Mouse (Mus musculus) urinary bladder, adult 18-20 months (tissue): ENCODE measurements around the gene Auh.

Experiments used
- DNase-seq, 2 experiments: peaks; one replicate each; pipeline ENCODE4 v3.0.0; 2022; ENCODE audit warnings: low spot score in 2 of 2, mixed read lengths in 2 of 2

Auh gene

DNA sequence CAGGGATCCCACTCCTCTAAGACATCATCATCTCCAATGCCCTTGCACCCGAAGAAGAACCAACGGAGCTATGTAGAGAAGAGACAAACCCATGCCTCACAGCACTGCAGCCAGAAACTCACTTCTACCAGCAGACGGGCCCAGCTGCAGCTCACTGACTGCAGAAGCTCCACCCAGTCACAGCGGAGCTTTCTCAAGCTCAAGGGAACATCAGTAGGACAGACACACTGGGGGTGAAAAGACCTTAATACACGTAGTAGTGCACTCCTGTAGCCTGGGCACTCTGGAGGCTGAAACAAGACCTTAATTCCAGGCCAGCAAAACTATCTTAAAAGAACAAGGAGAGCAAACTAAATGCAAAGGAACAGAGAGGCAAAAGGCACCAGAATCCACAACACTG lies 5.0 kb downstream of the Auh start:
- DNase-seq, result no peak

DNA sequence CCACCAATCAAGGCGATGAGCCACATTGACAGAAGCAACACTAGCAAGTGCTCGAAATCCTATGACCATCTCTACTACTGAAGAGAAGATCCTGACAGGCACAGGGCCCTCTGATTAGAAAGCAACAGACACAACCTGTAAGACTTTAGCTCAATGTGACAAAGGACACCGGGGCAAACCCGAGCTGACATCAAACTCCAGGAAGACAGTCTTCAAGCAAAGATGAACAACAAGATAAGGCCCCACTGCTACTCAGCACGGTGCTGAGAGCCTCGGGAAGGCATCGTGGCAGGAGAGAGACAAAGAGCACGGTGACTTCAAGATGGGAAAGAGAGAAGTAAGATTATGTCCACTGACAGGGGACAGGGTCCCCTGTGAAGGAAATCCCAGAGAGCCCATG lies 7.5 kb downstream of the Auh start:
- DNase-seq, result no peak

DNA sequence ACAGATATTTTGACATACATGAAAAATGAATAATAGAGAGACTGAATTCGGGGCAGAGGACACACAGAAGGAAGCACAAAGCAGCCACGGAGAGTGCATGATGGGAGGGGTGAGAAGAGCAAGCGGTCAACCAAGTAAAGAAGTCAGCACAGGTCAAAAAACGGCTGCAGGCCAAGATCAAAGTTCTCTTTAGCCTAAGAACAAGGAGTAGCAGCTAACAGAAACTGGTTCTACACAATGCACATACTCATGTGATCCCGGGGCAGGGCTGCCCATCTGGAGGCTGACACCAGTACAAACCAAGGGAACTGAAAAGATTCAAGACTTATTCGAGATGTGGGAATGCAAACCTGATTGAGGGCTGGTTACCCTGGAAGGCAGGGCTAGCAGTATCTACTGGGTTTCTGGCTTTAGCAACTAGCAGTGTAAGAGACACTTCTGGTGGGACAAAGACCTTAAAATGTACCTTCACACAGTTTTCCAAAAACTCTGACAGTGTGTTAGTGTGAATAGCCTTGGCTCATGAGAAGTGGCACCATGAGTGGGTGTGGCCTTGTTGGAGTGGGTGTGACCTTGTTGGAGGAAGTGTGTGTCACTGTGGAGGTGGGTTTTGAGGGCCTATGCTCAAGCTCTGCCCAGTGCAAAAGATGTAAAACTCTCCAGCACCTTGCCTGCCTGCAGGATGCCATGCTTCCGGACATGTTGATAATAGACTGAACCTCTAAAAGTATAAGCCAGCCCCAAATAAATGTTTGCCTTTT lies 8.2 kb downstream of the Auh start:
- DNase-seq, result no peak

DNA sequence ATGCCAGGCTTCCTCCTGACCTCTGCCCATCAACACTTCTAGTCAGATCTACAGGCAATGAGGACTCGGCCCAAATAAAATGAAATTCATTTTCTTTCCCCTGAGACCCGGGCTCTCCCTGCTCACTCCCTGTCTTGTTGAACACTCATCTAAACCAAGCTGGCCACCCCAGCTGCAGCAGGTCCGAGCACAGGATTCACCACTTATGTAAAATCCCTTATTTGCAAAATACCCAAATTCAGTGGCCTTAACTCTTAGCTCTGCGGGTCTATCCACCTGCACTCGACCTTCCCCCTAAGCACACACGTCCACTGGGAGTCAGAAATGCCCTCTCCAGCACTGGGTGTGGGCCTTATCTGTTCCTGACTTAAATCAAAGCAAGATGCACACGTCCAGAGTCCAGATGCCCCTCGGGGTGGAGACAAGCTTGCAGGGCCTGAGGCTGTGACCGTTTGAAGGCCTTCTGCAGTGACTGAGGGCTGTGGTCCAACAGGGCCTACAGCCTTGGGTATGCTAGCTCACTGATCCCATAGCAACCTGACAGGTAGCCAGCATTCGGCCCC lies 9.6 kb downstream of the Auh start:
- no peak for DNase-seq

DNA sequence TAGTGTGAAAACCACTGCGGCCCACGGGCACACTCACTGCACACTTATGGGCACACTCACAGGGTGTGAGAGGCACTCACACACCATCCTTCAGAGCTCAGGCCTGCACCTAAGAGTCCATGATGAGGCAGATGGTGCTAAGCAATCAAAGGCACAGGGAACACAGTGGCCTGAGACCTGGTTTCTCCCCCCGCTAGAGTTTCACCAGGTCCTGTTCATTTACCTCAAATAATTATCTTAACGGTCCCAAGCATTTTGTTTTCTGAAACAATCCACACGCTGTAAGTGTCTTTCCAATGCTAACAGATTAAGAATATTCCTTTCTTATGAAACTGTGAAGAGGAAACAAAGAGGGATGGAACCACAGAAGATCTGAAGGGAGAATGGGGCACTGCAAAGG lies 11.1 kb downstream of the Auh start:
- no peak for DNase-seq

DNA sequence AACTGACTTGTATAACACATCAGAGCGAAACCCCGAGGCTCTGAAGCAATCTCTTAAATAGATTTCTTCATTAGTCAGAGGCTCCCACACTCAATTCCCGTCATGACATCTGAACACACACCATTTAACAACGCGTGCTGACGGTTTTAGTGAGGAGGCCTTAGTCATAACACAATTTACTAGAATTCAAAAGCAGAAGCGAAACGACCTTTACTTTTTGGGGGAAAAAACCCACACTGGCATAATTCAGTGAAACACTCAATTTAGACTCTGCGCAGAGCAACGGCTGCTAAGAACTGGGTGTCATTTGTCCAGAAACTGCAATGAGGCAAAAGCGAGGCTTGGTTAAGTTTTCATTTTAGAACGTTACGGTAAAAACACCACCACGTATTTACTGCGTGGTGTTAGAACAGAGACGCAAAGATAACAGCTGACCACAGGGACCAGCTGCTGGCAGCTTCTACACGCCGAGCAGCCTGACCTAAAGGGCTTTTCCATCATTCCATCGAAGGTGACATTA lies 14.8 kb downstream of the Auh start:
- no peak for DNase-seq

DNA sequence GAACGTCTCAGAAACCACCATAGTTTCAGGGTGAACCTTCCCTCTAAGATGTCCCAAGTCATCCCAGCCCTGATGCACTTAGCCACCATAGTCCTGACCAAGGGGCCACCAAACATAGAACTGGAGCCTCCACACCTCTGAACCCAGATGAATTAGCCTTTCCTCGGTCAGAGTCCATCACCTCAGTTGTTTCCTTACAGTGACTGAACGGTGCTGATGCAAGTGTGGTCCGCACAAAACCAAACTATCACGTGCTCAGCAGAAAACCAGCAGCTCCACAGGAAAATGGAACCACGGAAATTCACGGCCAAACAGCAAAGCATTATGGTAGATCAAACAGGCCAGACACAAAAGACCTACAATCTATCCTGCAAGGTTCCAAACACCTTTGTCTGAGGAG lies 15.6 kb downstream of the Auh start:
- DNase-seq, result no peak

DNA sequence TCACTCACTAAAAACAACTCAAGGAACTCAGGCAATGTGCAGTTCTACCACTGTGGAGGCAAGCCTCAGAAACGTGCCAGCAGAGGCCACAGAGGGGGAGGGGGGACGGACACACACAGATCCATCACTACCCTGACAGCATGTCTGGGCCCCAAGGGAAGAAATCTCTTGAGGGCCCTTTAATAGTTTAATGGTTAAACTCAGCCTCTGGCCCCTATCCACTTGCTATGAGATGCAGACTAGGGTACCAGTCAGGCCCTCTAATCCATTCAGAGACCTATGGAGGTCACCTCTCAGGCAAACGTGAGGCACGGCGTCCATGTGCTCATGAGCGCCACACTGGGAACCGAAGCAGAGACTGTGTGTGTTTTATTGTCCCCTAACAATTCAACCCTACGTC lies 17.0 kb downstream of the Auh start:
- no peak for DNase-seq

DNA sequence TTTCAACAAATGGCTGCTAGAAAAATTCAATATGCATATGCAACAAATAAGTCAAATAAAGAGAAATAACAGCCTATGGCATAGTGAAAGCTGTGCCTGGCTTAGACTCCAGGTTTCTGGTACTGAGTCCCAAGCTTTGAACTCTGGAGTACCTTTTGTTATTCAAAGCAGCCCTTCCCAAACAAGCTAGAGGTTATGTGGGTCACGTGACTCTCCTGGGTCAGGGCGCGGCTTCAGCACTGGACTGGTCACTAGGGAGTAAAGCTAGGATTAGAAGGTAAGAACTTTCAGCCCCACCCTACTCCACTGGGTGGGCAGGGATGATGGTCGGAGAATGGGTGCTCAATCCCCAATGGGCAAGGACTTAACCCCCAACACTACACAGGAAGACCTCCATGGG lies 18.2 kb downstream of the Auh start:
- DNase-seq, result no peak

DNA sequence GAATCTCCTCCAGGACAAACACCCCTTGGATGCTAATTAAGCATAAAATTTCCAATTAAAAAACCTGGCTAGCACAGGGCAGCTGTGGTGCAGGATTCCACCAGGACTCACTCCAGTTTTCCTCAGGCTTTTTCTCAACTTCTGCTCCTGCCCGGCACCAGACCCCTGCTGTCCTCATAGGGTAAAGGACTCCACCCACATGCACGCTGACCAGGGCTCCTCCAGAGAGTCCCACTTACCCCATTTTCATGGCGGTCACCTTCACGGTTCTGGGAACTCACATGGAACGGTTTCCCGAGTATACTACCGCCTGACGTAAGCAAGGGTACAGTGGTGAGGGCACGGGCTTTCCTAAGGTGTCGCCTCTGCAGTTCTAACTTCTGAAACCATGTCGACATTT lies 23.2 kb downstream of the Auh start:
- DNase-seq, result no peak

DNA sequence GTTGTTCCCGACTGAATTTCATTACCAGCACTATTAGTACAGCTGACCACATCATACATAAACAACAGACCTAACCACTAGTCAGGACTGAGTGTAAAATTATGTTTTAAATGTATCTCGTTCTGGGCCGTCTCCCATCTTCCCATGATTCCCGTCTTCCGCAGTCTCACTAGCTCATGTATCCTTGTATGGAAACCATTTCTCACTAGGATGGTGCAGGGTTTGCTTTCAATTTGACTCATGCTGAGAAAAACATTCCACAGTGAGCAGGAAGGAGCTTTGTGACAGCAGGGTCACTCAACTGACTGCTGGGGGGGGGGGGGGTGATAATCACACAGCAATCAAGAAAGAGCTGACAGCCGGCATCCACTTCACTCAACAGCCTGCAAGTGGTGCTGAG lies 25.3 kb downstream of the Auh start:
- no peak for DNase-seq

DNA sequence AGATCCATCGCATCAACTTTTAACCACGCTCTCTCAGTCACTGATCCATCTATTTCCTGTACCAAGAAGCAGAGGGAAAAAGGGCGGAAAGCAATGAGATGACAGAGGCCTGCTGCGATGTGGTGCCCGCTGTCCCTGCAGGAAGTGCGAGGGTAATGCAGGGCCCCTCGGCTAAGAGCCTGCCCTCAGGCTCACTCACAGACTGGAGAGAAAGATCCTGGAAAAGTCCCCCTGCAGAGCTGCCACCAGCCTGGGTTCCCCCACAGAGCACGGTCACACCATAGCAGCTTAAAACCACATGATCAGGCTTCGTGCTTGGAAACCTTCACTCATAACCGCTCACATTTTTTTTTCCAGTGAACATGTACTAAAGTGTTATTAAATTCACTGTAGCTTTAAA lies 25.7 kb downstream of the Auh start:
- DNase-seq, result no peak

DNA sequence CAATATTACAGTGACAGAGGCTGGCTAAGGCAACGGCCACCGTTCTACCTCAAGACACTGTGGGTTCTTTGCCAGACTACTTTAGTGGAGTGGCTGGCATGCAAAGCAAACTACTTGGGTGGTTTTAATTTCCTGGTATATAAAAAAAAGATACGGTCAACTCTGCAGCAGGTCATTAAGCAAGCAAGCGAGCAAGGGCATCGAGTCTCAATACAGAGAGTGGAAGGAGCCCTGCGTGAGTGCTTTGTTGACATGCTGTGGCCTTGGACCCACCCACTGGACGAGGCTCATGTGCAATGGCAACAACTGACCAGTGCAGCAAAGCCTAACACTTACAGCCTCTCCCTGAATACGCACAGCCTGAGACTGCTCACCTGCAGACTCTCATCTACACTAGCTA lies 27.0 kb downstream of the Auh start:
- no peak for DNase-seq

DNA sequence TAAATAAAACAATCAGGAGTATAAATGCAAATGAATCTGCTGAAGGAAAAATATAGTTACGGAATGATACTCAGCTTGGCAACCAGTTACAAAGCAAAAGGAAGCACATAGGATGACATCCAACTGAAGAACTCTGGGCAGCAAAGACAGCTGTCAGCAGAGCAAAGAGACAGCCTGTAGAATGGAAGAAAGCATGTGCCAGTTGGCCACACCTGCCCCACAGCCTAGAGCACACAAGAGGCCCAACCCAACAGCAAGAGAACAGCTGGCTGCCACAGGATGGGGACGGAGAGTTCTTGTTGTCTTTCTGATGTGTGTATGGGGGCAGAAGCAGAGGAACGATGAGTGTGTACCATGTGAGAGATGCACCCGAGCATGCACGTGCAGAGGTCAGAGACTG lies 29.8 kb downstream of the Auh start:
- no peak for DNase-seq

DNA sequence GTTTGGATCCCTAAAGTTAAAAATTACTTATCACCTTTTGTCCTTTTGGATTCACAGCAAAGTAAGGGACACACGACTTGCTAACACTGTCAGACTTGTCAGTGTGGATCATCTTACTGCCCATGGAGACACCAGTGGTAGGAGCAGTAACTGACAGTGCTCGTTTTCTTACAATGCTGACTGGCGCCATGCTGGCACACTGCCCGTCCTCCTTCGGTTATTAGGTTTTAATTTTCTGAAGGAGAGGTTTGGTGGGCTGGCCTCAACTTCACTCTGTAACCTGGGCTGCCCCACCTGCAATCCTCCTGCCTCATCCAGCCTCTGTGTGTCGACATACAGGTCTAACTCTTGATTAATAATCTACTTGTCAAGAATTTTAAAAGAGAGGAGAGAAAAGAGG lies 31.7 kb downstream of the Auh start:
- no peak for DNase-seq

DNA sequence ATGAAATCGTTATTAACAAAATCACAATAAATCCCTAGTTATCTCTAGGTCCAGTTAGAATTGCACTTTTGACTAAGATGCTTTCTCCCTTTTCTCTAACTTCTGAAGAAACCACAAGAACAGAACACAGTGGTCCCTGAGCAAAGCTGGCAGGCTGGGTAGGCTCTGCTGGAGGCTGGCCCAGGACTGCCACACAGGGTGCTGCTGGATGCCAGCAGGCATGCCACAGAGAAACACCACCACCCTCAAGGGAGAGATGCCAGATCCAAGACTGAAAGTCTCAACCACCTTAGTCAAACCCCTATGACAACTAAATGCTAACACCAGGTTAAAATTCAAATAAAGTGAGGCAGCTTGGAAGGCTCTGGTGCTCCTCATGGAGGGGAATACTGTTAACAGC lies 36.7 kb downstream of the Auh start:
- no peak for DNase-seq

DNA sequence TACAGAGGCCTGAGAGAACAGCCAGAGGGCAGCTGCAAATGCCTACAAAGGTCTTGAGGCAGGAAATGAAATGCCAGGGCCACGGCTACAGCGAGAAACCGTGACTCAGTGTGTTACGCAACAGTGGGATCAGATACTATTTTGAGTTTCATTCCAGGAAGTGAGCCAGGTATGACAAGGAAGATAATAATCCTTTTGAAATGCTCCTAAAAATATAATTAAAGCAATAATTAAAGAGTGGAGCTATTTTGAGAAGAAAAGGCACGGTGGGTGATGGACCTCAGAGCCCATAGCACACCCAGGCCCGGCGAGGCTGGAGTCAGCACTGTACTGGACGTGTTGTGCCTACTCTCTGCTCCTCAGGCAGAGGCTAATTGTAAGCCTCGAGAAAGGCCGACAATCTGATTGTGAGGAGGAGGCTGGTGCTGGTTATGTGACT lies 37.4 kb downstream of the Auh start:
- peak; percentile 42 to 80 for DNase-seq

DNA sequence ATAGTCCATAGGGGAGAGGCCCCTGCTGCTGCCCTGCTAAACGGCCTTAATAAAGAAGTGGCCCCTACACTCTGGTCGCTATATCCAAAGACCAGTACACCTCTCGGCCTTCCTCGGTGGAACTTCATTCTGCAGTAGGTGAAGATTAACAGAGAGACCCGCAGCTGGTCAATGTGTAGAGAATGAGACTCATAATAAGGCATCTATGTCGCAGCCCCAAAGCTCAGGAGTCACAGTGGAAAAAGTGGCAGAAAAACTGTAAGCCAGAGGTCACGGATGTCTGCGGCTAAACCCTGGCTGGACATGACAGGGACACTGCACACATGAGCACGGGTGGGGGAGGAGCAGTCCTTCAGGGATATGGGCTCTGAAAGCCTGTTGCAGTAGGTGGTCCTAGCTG lies 39.2 kb downstream of the Auh start:
- no peak for DNase-seq

DNA sequence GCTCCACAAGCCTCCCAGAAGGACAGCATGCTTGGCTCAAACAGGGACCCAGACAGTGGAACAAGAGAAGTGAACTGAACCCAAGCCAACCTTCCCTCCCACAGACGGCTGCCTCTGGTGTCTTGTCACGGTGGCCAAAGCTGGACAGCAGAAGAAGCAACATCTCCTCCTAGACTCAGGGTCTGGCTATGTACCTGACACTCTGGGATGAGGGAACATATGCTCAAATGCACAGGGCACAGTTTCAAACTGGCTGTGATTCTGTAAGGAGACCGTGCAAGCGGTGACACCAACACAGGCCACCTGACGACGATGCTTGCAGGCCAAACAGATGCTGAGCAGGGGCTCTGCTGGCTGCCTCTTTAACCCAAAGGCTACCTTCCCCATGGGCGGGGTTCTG lies 42.7 kb downstream of the Auh start:
- DNase-seq, result no peak

DNA sequence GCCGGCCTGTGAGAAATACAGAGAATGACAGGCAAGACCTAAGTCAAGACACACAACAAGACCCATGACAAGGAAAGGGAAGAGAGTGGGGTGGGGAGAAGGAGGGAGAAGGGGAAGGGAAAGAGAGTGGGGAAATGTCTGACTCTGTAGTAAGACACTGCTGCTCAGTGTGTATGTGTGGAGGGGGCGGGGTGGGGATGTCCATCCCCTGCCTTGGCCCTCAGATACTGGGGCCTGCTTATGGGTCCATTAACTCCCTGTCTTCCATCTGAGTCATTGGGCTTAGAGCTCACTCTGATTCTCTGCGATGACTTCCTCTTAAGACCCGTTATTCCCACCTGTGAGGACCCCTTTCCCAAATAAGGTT lies 45.5 kb downstream of the Auh start:
- DNase-seq, result no peak

DNA sequence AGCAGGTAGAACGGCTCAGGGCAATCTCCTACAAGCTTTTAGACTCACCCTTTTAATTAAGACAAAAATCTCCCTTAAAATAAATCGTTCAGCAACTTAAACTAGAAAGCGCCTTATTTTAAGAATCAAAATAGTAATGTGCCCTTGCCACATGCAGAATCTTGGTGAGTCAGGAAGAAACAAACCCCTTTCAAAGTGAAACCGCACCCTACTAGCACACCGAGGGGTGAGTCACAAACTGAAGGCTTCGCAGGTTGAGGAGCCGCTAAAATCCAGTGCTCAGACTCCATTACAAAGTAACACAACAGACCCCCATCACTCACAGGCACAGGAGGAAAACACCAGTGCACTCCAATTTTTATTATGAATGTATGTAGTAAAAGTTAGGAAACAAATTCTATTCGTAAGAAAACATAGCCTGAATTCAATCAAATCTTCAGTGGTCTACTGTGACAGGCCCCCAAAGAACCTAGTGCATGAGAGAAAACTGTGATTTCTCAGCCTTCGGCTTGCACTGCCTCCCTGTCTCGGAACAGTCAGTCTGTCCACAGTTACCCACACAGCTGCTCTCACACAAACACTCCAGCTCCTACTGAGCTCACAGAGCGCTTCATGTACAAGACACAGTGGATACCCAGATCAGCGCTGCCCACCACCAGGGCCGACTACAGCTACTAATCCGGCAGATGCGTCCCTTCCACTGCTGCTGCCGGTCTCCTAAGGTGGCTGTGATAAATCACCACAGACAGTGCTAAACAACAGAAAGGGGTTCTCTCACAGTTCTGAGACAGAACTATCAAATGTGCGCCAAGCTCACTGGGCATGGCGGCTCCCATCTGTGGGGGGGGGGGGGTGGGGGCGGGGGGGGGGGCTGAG lies 46.2 kb downstream of the Auh start:
- no peak for DNase-seq

DNA sequence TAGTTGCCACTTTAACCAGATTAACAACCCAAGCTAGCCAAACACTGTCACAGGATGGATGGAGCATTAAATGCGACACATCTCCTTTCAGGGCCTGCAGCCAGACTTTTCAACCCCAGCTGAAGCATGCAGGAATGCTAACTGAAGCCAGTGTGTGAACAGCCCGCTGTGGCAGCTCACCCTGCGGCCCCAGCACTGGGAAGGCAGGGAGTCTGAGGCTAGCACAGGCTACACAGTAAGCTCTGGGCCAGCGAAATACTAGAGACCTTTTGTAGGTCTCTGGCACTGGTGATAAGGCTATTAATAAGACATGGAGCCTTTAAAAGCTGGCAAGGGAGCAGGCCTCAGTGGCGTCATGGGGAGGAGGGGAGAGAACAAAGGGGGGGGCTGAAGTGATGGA lies 49.1 kb downstream of the Auh start:
- no peak for DNase-seq

DNA sequence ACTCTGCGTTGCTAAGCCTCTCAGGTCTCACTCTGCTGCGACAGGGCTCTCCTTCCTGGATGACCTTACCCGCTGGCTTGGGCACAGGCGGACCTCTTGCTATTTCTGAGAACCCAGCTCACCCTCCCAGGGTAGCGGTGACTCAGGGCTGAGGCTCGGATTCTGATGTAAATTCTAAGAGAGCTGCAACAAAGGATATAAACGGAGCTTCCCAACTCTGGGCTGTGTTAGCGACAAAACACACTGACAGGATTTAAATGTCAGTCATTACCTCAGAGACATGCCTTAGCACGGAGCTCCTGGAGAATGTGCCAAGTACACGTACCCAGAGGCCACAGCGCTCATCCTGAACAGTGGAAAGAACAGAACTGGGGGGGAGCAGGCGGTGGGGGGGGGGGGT lies 49.6 kb downstream of the Auh start:
- DNase-seq, result no peak
